Comparison of ENCODE assay signal across 7 mouse cellular contexts in genomic region chr8:48554762-48555545, GRCm38 (mm10).
DNase-seq lines count a peak whose midpoint lies in the region; ATAC-seq and TF ChIP-seq lines count a peak whose summit lies in the region.

No protein-coding gene starts in this region.

- peak overlapping the region; percentile 91 for H3K9ac ChIP-seq in embryonic facial prominence, embryonic 11.5 days (replicated peaks; ENCODE audit: low read length)
- peak overlapping the region; percentile 64 for H3K9ac ChIP-seq in heart, adult 2 months (ENCODE audit: low read depth, low read length)
- peak overlapping the region; percentile 88 for H3K9ac ChIP-seq in limb, embryonic 12.5 days (replicated peaks)

- no peak for TF ChIP-seq EP300 in heart, adult 2 months (IDR thresholded peaks at IDR 0.05; ENCODE audit: insufficient read depth, low read depth, low read length)

- H3K27ac ChIP-seq in embryonic facial prominence, embryonic 11.5 days (replicated peaks; ENCODE audit: low read depth, low read length): peak overlapping the region; percentile 99
- peak overlapping the region; percentile 43; the same call in 1 of the 2 replicates for H3K27ac ChIP-seq in heart, adult 2 months
- peak overlapping the region; percentile 99 for H3K27ac ChIP-seq in limb, embryonic 12.5 days

- H3K4me3 ChIP-seq in embryonic facial prominence, embryonic 11.5 days (ENCODE audit: low read depth, low read length): peak overlapping the region; percentile 81
- H3K4me3 ChIP-seq in heart, adult 2 months: peak overlapping the region; percentile 53
- peak overlapping the region; percentile 75 for H3K4me3 ChIP-seq in limb, embryonic 12.5 days (replicated peaks)

- no peak for TF ChIP-seq CTCF in heart, adult 2 months (IDR thresholded peaks at IDR 0.05)

- H3K27me3 ChIP-seq in embryonic facial prominence, embryonic 11.5 days (ENCODE audit: control insufficient read depth, insufficient read depth, low read length): no peaks in the 10 kb centered on the region
- H3K27me3 ChIP-seq in heart, adult 2 months (ENCODE audit: control insufficient read depth, insufficient read depth, low read length): peaks cover 10% of the 10 kb centered on the region
- H3K27me3 ChIP-seq in limb, embryonic 12.5 days: no peaks in the 10 kb centered on the region

- peak overlapping the region; percentile 72 for H3K4me2 ChIP-seq in embryonic facial prominence, embryonic 11.5 days (ENCODE audit: low read depth, low read length)
- H3K4me2 ChIP-seq in limb, embryonic 12.5 days: peak overlapping the region; percentile 63

- peak; percentile 85 for DNase-seq in brain, adult 2 months (ENCODE audit: low read depth, low spot score)
- DNase-seq in embryonic facial prominence, embryonic 11.5 days (ENCODE audit: low spot score): peak; percentile 90
- DNase-seq in heart, adult 2 months: peak; percentile 70 to 77
- DNase-seq in kidney, adult 18-20 months: peak; percentile 50
- DNase-seq in neural tube, embryonic 10.5 days (ENCODE audit: extremely low spot score, low spot score): peak; percentile 90
- peak; percentile 18 for DNase-seq in thymus, postnatal 0 days (ENCODE audit: low spot score)

- TF ChIP-seq POLR2A in heart, adult 2 months (IDR thresholded peaks at IDR 0.05; ENCODE audit: insufficient read depth, low read depth, low read length): no peak

- no peaks in the 10 kb centered on the region for H3K9me3 ChIP-seq in embryonic facial prominence, embryonic 11.5 days (replicated peaks; ENCODE audit: control insufficient read depth, low read length)
- H3K9me3 ChIP-seq in limb, embryonic 12.5 days: no peaks in the 10 kb centered on the region

- no peaks in the 10 kb centered on the region for H3K4me1 ChIP-seq in embryonic facial prominence, embryonic 11.5 days (ENCODE audit: control insufficient read depth, insufficient read depth, low read length)
- H3K4me1 ChIP-seq in heart, adult 2 months (ENCODE audit: control insufficient read depth, insufficient read depth, low read length): no peaks in the 10 kb centered on the region
- peaks cover 19% of the 10 kb centered on the region for H3K4me1 ChIP-seq in limb, embryonic 12.5 days (replicated peaks)

- no peaks in the 10 kb centered on the region for H3K36me3 ChIP-seq in embryonic facial prominence, embryonic 11.5 days (replicated peaks; ENCODE audit: control insufficient read depth, insufficient read depth, low read depth, low read length)
- H3K36me3 ChIP-seq in heart, adult 2 months (ENCODE audit: control insufficient read depth, insufficient read depth, low read length): no peaks in the 10 kb centered on the region
- H3K36me3 ChIP-seq in limb, embryonic 12.5 days: no peaks in the 10 kb centered on the region

- peak; percentile 95 for ATAC-seq in embryonic facial prominence, embryonic 11.5 days (replicated peaks; ENCODE audit: insufficient number of reproducible peaks, low FRiP score, low TSS enrichment, low read depth)
- peak; percentile 97 for ATAC-seq in limb, embryonic 12.5 days (ENCODE audit: insufficient number of reproducible peaks, insufficient read depth, low FRiP score, low TSS enrichment, low read depth)

- intact Hi-C loops in heart, adult 2 months (cut with DNase I): loop anchor here (10.0 kb wide), 1 partner anchor 130 kb away; no protein-coding TSS in a partner anchor

- 0% methylated on average over 72 of the region's 86 CpGs for whole genome bisulfite sequencing in embryonic facial prominence, embryonic 11.5 days
- WGBS in heart, adult 2 months: under 1% methylated on average over 74 of the region's 86 CpGs
- WGBS in limb, embryonic 12.5 days: under 1% methylated on average over 86 of the region's 86 CpGs

- H3K79me2 ChIP-seq in heart, adult 2 months (replicated peaks; ENCODE audit: control insufficient read depth, insufficient read depth, low read length): no peaks in the 10 kb centered on the region

Comparison
In these comparisons a context has a peak if more than half of its experiments do, and no peak if none do; other contexts are left out.
1. Peak in every context shown above with its lines: DNase-seq, ATAC-seq, H3K4me3 ChIP-seq and H3K27ac ChIP-seq.
2. DNase-seq: peak in every context shown above with its lines; median percentile 90 in embryonic facial prominence, embryonic 11.5 days; 90 in neural tube, embryonic 10.5 days; 85 in brain, adult 2 months; 74 in heart, adult 2 months; 50 in kidney, adult 18-20 months; 18 in thymus, postnatal 0 days.
3. H3K27ac ChIP-seq: peak in every context shown above with its lines; median percentile 99 in embryonic facial prominence, embryonic 11.5 days; 99 in limb, embryonic 12.5 days; 43 in heart, adult 2 months.